Mouse (Mus musculus): ENCODE data around the gene Flywch2.

DNA sequence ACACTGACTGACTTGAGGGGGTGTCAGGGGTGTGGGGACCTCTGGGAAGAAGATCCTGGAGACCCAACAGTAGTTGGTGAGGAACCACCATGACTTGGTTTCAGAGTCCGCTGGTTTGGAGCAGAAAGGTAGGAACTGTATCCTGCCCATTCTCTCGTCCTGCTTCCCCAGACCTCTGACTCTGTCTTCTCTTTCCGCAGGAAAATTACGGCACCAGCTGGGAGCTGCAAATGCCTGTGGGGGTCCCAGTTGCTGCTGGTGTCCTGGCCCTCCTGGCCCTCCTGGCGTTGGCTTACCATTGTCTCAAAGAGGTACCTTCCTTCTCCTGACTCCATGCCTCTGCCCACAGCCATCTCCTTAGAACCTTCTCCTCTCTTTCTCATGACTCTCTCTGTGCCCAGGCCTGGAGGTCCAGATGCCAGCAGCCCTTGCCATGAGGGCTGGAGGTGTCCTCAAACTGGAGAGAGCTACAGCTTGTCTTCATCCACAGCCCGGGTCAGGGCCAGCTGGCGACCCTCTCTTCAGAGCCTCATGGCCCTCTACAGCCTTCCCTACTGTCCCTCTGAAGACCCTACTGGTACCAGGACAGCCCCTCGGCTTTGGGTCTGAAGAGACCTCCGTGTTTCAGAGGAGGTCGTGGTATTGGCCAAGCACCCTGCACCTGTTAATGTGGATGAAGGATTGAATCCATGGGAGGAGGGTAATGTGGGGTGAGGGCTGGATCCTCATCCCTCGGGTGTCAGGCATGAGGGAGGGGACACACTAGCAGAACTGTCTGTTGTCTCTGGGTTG lies 36.3 kb downstream of the Flywch2 start:
- no peak for TF ChIP-seq GATA1 (IDR thresholded peaks at IDR 0.05; ENCODE audit: borderline replicate concordance, low read length)
- TF ChIP-seq FLI1 (IDR thresholded peaks at IDR 0.05; ENCODE audit: low read length), result no peak

Data from megakaryocyte, embryonic 14.5 days (primary cell).